Mouse (Mus musculus) G1E (cell line): ENCODE data around the gene Dscam. TPM values are rescaled to one million over a fixed set of nuclear protein-coding genes. Genes with fewer than 3 reads are reported as not detected.

Experiments
- ATAC-seq: 2 replicates; pipeline ENCODE4 v1.8.0; 2016; ENCODE audit warnings: mild to moderate bottlenecking; ENCODE audit not compliant: insufficient number of reproducible peaks, poor library complexity, low FRiP score, severe bottlenecking; ENCODE audit errors: extremely low read depth
- DNase-seq: peaks from one replicate; pipeline ENCODE4 v3.0.0; 2012; ENCODE audit warnings: low spot score
- H3K27me3 ChIP-seq: 2 replicates; pipeline ENCODE4 v1.6.1; 2012; ENCODE audit warnings: mild to moderate bottlenecking, low read length, inconsistent platforms; ENCODE audit not compliant: insufficient read depth
- H3K36me3 ChIP-seq: replicated peaks from 2 replicates; pipeline ENCODE3; 2012; ENCODE audit warnings: mild to moderate bottlenecking, inconsistent platforms
- H3K4me1 ChIP-seq: 2 replicates; pipeline ENCODE4 v1.6.1; 2012; ENCODE audit warnings: low read depth, low read length, inconsistent platforms, mixed read lengths; ENCODE audit not compliant: insufficient read depth
- H3K4me3 ChIP-seq: 2 replicates; pipeline ENCODE4 v1.5.1; 2012; ENCODE audit warnings: low read depth, mild to moderate bottlenecking, inconsistent platforms, low read length, moderate library complexity, mixed read lengths
- H3K9me3 ChIP-seq: replicated peaks from 2 replicates; pipeline ENCODE4 v1.6.1; 2012; ENCODE audit warnings: inconsistent platforms
- CTCF ChIP-seq: IDR thresholded peaks from 2 replicates; pipeline ENCODE4 v1.5.1; 2012; ENCODE audit warnings: low read depth, low read length, inconsistent platforms, mixed read lengths
- GATA1 ChIP-seq: IDR thresholded peaks from 2 replicates; pipeline ENCODE4 v1.6.1; 2012; ENCODE audit warnings: borderline replicate concordance, low read length, inconsistent platforms, mixed read lengths
- GATA2 ChIP-seq: IDR thresholded peaks from 2 replicates; pipeline ENCODE4 v1.6.1; 2012; ENCODE audit warnings: low read depth, low read length, inconsistent platforms, borderline replicate concordance
- POLR2AphosphoS5 ChIP-seq: IDR thresholded peaks from 2 replicates; pipeline ENCODE4 v1.6.1; 2012; ENCODE audit warnings: low read depth, low read length, inconsistent platforms; ENCODE audit not compliant: insufficient replicate concordance
- TAL1 ChIP-seq: conservative IDR thresholded peaks from 2 replicates; pipeline ENCODE4 v1.6.1; 2012; ENCODE audit warnings: low read depth, low read length, inconsistent platforms, mixed read lengths
- polyA plus RNA-seq: library from polyadenylated mRNA; stranded (reverse); fragments of >175 nt; gene quantifications from 2 replicates; pipeline ENCODE4 v1.2.3, GENCODE M21; 2012
- total RNA-seq, 2 experiments: library from RNA; stranded (forward) in 1 of 2; stranded (reverse) in 1 of 2; fragments of 200-1000 nt in 1 of 2; fragments of >200 nt in 1 of 2; fragmentation: Nextera tagmentation in 1 of 2; gene quantifications; 2 replicates each; pipeline ENCODE4 v1.2.3; 2014 to 2017

Dscam gene
- total and polyA plus RNA-seq, 3 experiments = under 0.01 TPM; not detected in 2

GRCm38 (mm10) chr16:96671603-96672374 lies 498.8 kb downstream of the Dscam start:
- no peaks in the 10 kb centered on the region for H3K27me3 ChIP-seq
- peaks cover 14% of the 10 kb centered on the region for H3K9me3 ChIP-seq
- no peaks in the 10 kb centered on the region for H3K4me1 ChIP-seq
- H3K4me3 ChIP-seq = no peak overlapping the region
- H3K36me3 ChIP-seq = no peaks in the 10 kb centered on the region
- TF ChIP-seq GATA1 (no peak), TAL1 (no peak), POLR2AphosphoS5 (no peak), CTCF (no peak), GATA2 (no peak)
- DNase-seq (no peak), ATAC-seq (no peak)

- ATAC-seq (no peak), DNase-seq (no peak)
- Histone ChIP-seq H3K9me3 (peaks cover 15% of the 10 kb centered on the region), H3K36me3 (no peaks in the 10 kb centered on the region), H3K4me3 (no peak overlapping the region), H3K27me3 (no peaks in the 10 kb centered on the region), H3K4me1 (no peaks in the 10 kb centered on the region)
- no peak for TF ChIP-seq GATA2
- TF ChIP-seq POLR2AphosphoS5 = no peak
- TF ChIP-seq TAL1 = no peak
- no peak for TF ChIP-seq GATA1
- TF ChIP-seq CTCF = no peak
Measured at GRCm38 (mm10) chr16:96669706-96670105, 500.8 kb downstream of the Dscam start.

- ATAC-seq (no peak), DNase-seq (no peak)
- no peak overlapping the region for H3K4me3 ChIP-seq
- H3K9me3 ChIP-seq = peaks cover 8% of the 10 kb centered on the region
- no peak for TF ChIP-seq TAL1
- no peak for TF ChIP-seq GATA2
- TF ChIP-seq GATA1 = no peak
- TF ChIP-seq CTCF = no peak
- no peak for TF ChIP-seq POLR2AphosphoS5
- H3K4me1 ChIP-seq = no peaks in the 10 kb centered on the region
- H3K27me3 ChIP-seq = no peaks in the 10 kb centered on the region
- H3K36me3 ChIP-seq = no peaks in the 10 kb centered on the region
Measured at GRCm38 (mm10) chr16:96668478-96668877, 502.1 kb downstream of the Dscam start.

- no peak for TF ChIP-seq POLR2AphosphoS5
- no peak for TF ChIP-seq TAL1
- TF ChIP-seq GATA2 = no peak
- no peak for TF ChIP-seq GATA1
- no peak for TF ChIP-seq CTCF
- H3K27me3 ChIP-seq = no peaks in the 10 kb centered on the region
- H3K36me3 ChIP-seq = no peaks in the 10 kb centered on the region
- H3K9me3 ChIP-seq = no peaks in the 10 kb centered on the region
- no peak overlapping the region for H3K4me3 ChIP-seq
- H3K4me1 ChIP-seq = no peaks in the 10 kb centered on the region
- DNase-seq (no peak), ATAC-seq (no peak)
Measured at GRCm38 (mm10) chr16:96661073-96661472, 509.5 kb downstream of the Dscam start.

- H3K4me1 ChIP-seq = no peaks in the 10 kb centered on the region
- H3K36me3 ChIP-seq = no peaks in the 10 kb centered on the region
- TF ChIP-seq CTCF (no peak), TAL1 (no peak), GATA2 (no peak), POLR2AphosphoS5 (no peak), GATA1 (no peak)
- H3K9me3 ChIP-seq = no peaks in the 10 kb centered on the region; the same call in 1 of the 2 replicates
- DNase-seq (no peak), ATAC-seq (no peak)
- no peaks in the 10 kb centered on the region for H3K27me3 ChIP-seq
- no peak overlapping the region for H3K4me3 ChIP-seq
Measured at GRCm38 (mm10) chr16:96659275-96659674, 511.3 kb downstream of the Dscam start.

- DNase-seq (no peak), ATAC-seq (no peak)
- Histone ChIP-seq H3K9me3 (no peaks in the 10 kb centered on the region; the same call in 1 of the 2 replicates), H3K36me3 (no peaks in the 10 kb centered on the region), H3K27me3 (no peaks in the 10 kb centered on the region), H3K4me3 (no peak overlapping the region), H3K4me1 (no peaks in the 10 kb centered on the region)
- TF ChIP-seq GATA2 (no peak), TAL1 (no peak), GATA1 (no peak), POLR2AphosphoS5 (no peak), CTCF (no peak)
Measured at GRCm38 (mm10) chr16:96655548-96655947, 515.0 kb downstream of the Dscam start.
